Mouse (Mus musculus): Measurements from ENCODE around the gene Zfyve28. TPM values are rescaled to one million over a fixed set of nuclear protein-coding genes. Genes with fewer than 3 reads are reported as not detected.

Gene Zfyve28
- polyA plus RNA-seq, 1 experiment from 2014 or later = 0.37 TPM

GRCm38 (mm10) chr5:34269197-34269920, 18.9 kb downstream of the Zfyve28 start:
- Histone ChIP-seq H3K9ac (ENCODE audit: low read depth, low read length) (no peak overlapping the region), H3K4me1 (ENCODE audit: control insufficient read depth, insufficient read depth, low read length) (no peaks in the 10 kb centered on the region), H3K4me2 (replicated peaks; ENCODE audit: low read depth, low read length) (no peak overlapping the region), H3K27me3 (ENCODE audit: control insufficient read depth, insufficient read depth, low read length) (no peaks in the 10 kb centered on the region), H3K9me3 (ENCODE audit: control insufficient read depth, low read length) (no peaks in the 10 kb centered on the region), H3K27ac (ENCODE audit: low read depth, low read length) (no peak overlapping the region), H3K4me3 (ENCODE audit: low read length) (no peak overlapping the region), H3K36me3 (ENCODE audit: control insufficient read depth, insufficient read depth, low read length) (no peaks in the 10 kb centered on the region)
- 82% methylated on average over 16 of the region's 16 CpGs for WGBS
- no peak for ATAC-seq (ENCODE audit: low FRiP score, low TSS enrichment)

GRCm38 (mm10) chr5:34266065-34266464, 22.2 kb downstream of the Zfyve28 start:
- no peaks in the 10 kb centered on the region for H3K4me1 ChIP-seq (ENCODE audit: control insufficient read depth, insufficient read depth, low read length)
- H3K27me3 ChIP-seq (ENCODE audit: control insufficient read depth, insufficient read depth, low read length) = no peaks in the 10 kb centered on the region
- no peak overlapping the region for H3K4me3 ChIP-seq (ENCODE audit: low read length)
- no peaks in the 10 kb centered on the region for H3K9me3 ChIP-seq (ENCODE audit: control insufficient read depth, low read length)
- no peak overlapping the region for H3K4me2 ChIP-seq (replicated peaks; ENCODE audit: low read depth, low read length)
- H3K36me3 ChIP-seq (ENCODE audit: control insufficient read depth, insufficient read depth, low read length) = no peaks in the 10 kb centered on the region
- WGBS = 76% methylated on average over 4 of the region's 4 CpGs
- no peak for ATAC-seq (ENCODE audit: low FRiP score, low TSS enrichment)
- no peak overlapping the region for H3K27ac ChIP-seq (ENCODE audit: low read depth, low read length)
- H3K9ac ChIP-seq (ENCODE audit: low read depth, low read length) = no peak overlapping the region

GRCm38 (mm10) chr5:34259172-34259816, 29.0 kb downstream of the Zfyve28 start:
- no peak overlapping the region for H3K4me3 ChIP-seq (ENCODE audit: low read length)
- H3K4me1 ChIP-seq (ENCODE audit: control insufficient read depth, insufficient read depth, low read length) = no peaks in the 10 kb centered on the region
- no peaks in the 10 kb centered on the region for H3K27me3 ChIP-seq (ENCODE audit: control insufficient read depth, insufficient read depth, low read length)
- no peaks in the 10 kb centered on the region for H3K36me3 ChIP-seq (ENCODE audit: control insufficient read depth, insufficient read depth, low read length)
- ATAC-seq (ENCODE audit: low FRiP score, low TSS enrichment) = no peak
- no peaks in the 10 kb centered on the region for H3K9me3 ChIP-seq (ENCODE audit: control insufficient read depth, low read length)
- H3K9ac ChIP-seq (ENCODE audit: low read depth, low read length) = no peak overlapping the region
- WGBS = 73% methylated on average over 3 of the region's 3 CpGs
- H3K4me2 ChIP-seq (replicated peaks; ENCODE audit: low read depth, low read length) = no peak overlapping the region
- H3K27ac ChIP-seq (ENCODE audit: low read depth, low read length) = no peak overlapping the region

- 81% methylated on average over 3 of the region's 3 CpGs for WGBS
- no peak overlapping the region for H3K27ac ChIP-seq (ENCODE audit: low read depth, low read length)
Observed at GRCm38 (mm10) chr5:34255189-34255588, 33.1 kb downstream of the Zfyve28 start.

GRCm38 (mm10) chr5:34254309-34254708, 33.9 kb downstream of the Zfyve28 start:
- H3K27ac ChIP-seq (ENCODE audit: low read depth, low read length) = no peak overlapping the region
- no peaks in the 10 kb centered on the region for H3K9me3 ChIP-seq (ENCODE audit: control insufficient read depth, low read length)
- ATAC-seq (ENCODE audit: low FRiP score, low TSS enrichment) = no peak
- no peak overlapping the region for H3K9ac ChIP-seq (ENCODE audit: low read depth, low read length)
- H3K4me3 ChIP-seq (ENCODE audit: low read length) = no peak overlapping the region
- no peaks in the 10 kb centered on the region for H3K27me3 ChIP-seq (ENCODE audit: control insufficient read depth, insufficient read depth, low read length)
- no peaks in the 10 kb centered on the region for H3K36me3 ChIP-seq (ENCODE audit: control insufficient read depth, insufficient read depth, low read length)
- WGBS = 61% methylated on average over 8 of the region's 8 CpGs
- H3K4me1 ChIP-seq (ENCODE audit: control insufficient read depth, insufficient read depth, low read length) = peaks cover 6% of the 10 kb centered on the region; the same call in 1 of the 2 replicates
- H3K4me2 ChIP-seq (replicated peaks; ENCODE audit: low read depth, low read length) = no peak overlapping the region

More at GRCm38 (mm10) chr5:34255189-34255588, 33.1 kb downstream of the Zfyve28 start:
- Histone ChIP-seq H3K36me3 (ENCODE audit: control insufficient read depth, insufficient read depth, low read length) (no peaks in the 10 kb centered on the region), H3K4me2 (replicated peaks; ENCODE audit: low read depth, low read length) (no peak overlapping the region), H3K27me3 (ENCODE audit: control insufficient read depth, insufficient read depth, low read length) (no peaks in the 10 kb centered on the region), H3K4me3 (ENCODE audit: low read length) (no peak overlapping the region), H3K4me1 (ENCODE audit: control insufficient read depth, insufficient read depth, low read length) (peaks cover 6% of the 10 kb centered on the region; the same call in 1 of the 2 replicates), H3K9ac (ENCODE audit: low read depth, low read length) (no peak overlapping the region), H3K9me3 (ENCODE audit: control insufficient read depth, low read length) (no peaks in the 10 kb centered on the region)
- ATAC-seq (ENCODE audit: low FRiP score, low TSS enrichment) = no peak

- WGBS = 57% methylated on average over 4 of the region's 4 CpGs
- peaks cover 6% of the 10 kb centered on the region; the same call in 1 of the 2 replicates for H3K4me1 ChIP-seq (ENCODE audit: control insufficient read depth, insufficient read depth, low read length)
- ATAC-seq (ENCODE audit: low FRiP score, low TSS enrichment) = no peak
- no peaks in the 10 kb centered on the region for H3K27me3 ChIP-seq (ENCODE audit: control insufficient read depth, insufficient read depth, low read length)
- H3K9me3 ChIP-seq (ENCODE audit: control insufficient read depth, low read length) = no peaks in the 10 kb centered on the region
- no peak overlapping the region for H3K4me2 ChIP-seq (replicated peaks; ENCODE audit: low read depth, low read length)
- H3K27ac ChIP-seq (ENCODE audit: low read depth, low read length) = no peak overlapping the region
- H3K4me3 ChIP-seq (ENCODE audit: low read length) = no peak overlapping the region
- H3K36me3 ChIP-seq (ENCODE audit: control insufficient read depth, insufficient read depth, low read length) = no peaks in the 10 kb centered on the region
- no peak overlapping the region for H3K9ac ChIP-seq (ENCODE audit: low read depth, low read length)
Observed at GRCm38 (mm10) chr5:34252967-34253519, 35.2 kb downstream of the Zfyve28 start.

GRCm38 (mm10) chr5:34252307-34252966, 35.8 kb downstream of the Zfyve28 start:
- no peak for ATAC-seq (ENCODE audit: low FRiP score, low TSS enrichment)

GRCm38 (mm10) chr5:34251794-34252193, 36.5 kb downstream of the Zfyve28 start:
- Histone ChIP-seq H3K9ac (ENCODE audit: low read depth, low read length) (no peak overlapping the region), H3K27me3 (ENCODE audit: control insufficient read depth, insufficient read depth, low read length) (no peaks in the 10 kb centered on the region), H3K36me3 (ENCODE audit: control insufficient read depth, insufficient read depth, low read length) (no peaks in the 10 kb centered on the region), H3K4me3 (ENCODE audit: low read length) (no peak overlapping the region), H3K4me2 (replicated peaks; ENCODE audit: low read depth, low read length) (no peak overlapping the region), H3K9me3 (ENCODE audit: control insufficient read depth, low read length) (no peaks in the 10 kb centered on the region), H3K4me1 (ENCODE audit: control insufficient read depth, insufficient read depth, low read length) (peaks cover 6% of the 10 kb centered on the region; the same call in 1 of the 2 replicates), H3K27ac (ENCODE audit: low read depth, low read length) (no peak overlapping the region)
- 52% methylated on average over 4 of the region's 4 CpGs for WGBS
- ATAC-seq (ENCODE audit: low FRiP score, low TSS enrichment) = no peak

More at GRCm38 (mm10) chr5:34252307-34252966, 35.8 kb downstream of the Zfyve28 start:
- H3K4me1 ChIP-seq (ENCODE audit: control insufficient read depth, insufficient read depth, low read length) = peaks cover 6% of the 10 kb centered on the region; the same call in 1 of the 2 replicates
- no peaks in the 10 kb centered on the region for H3K36me3 ChIP-seq (ENCODE audit: control insufficient read depth, insufficient read depth, low read length)
- H3K9ac ChIP-seq (ENCODE audit: low read depth, low read length) = no peak overlapping the region
- 42% methylated on average over 4 of the region's 4 CpGs for WGBS
- H3K27me3 ChIP-seq (ENCODE audit: control insufficient read depth, insufficient read depth, low read length) = no peaks in the 10 kb centered on the region
- no peak overlapping the region for H3K4me3 ChIP-seq (ENCODE audit: low read length)
- H3K9me3 ChIP-seq (ENCODE audit: control insufficient read depth, low read length) = no peaks in the 10 kb centered on the region
- no peak overlapping the region for H3K4me2 ChIP-seq (replicated peaks; ENCODE audit: low read depth, low read length)
- H3K27ac ChIP-seq (ENCODE audit: low read depth, low read length) = no peak overlapping the region
